Mouse (Mus musculus) forelimb bud, embryonic 11.5 days (tissue): ENCODE results near the gene Cdc42se2.

Source experiments
- DNase-seq: peaks from one replicate; pipeline ENCODE4 v3.0.0-alpha.2; 2012; ENCODE audit warnings: low read depth, low spot score

Cdc42se2 gene

DNA sequence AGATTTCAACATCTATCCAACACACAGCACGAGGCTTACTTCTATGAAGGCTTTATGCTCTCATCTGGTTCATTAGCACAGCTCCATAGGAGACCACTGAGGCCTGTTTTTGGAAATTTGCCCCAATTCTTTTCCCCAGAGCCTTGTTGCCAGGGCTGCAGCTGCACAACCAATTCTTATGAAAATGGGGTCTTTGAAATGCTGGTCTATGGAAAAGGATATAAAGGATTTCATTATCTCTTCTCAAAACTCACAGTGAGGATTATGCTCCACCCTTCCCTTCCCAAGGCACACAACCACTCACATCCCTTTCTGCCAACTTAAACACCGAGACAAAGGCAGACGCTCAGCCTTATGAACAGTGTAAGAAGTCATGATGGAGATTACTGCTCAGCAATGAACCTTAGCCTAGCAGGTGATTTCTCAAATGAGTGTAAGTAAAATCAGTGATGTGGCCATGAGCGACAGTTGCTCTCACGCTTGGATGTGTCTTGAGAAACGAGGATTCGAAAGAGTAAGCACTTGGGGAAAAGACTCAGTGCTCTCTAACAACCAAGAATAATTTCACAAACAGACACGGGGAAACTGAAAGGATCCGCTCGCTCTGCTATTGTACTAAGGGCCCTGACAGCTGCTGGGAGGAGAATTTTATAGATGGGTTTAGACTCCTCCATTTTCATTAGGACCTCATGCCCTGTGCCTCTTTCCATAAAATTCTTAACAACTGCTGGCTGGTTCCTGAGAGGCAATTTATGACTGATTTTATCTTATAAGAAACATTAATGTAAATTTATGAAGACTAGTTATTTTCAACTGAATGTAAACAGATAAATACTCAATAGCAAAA, 33.0 kb downstream of the Cdc42se2 start:
- DNase-seq: no peak

- no peak for DNase-seq
Measured at GRCm38 (mm10) chr11:54751502-54751901, 36.0 kb downstream of the Cdc42se2 start.

DNA sequence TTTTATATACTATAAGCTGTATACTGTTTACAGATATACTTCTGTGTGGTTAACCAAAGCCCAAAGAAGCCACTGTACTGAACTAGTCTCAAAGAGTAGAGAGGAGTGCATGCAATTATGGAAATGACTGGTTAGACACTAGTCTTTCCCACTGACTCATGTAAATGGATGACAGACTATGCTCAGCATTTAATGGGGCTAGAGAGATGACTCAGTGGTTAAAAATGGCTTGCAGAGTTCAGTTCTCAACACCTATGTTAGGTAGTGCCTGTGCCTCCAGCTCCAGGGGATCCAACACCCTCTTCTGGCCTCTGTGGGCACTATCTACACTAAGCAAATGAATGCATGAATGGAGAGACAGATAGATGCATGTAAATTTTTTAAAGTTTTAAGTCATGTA, 38.6 kb downstream of the Cdc42se2 start:
- DNase-seq: no peak

GRCm38 (mm10) chr11:54744231-54744630, 43.2 kb downstream of the Cdc42se2 start:
- DNase-seq: no peak

DNA sequence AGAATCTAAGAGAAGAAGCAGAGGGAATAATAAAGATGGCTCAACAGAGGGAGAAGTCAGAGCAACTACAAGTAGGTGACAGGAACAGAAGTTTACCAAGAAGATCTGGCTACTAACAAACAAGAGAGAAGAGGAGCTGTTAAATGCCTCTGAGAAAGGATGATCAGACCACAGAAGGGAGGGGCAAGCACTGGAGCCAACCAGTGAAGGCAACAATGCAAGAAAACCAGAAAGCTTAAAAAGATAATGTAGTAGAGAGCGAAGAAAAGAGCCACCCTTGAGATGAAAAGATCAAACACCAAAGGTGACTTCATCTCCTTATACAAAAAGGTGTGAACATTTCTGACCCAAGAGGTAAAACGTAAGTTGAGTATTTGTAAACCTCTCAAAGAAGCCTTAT, 46.1 kb downstream of the Cdc42se2 start:
- DNase-seq: no peak

DNA sequence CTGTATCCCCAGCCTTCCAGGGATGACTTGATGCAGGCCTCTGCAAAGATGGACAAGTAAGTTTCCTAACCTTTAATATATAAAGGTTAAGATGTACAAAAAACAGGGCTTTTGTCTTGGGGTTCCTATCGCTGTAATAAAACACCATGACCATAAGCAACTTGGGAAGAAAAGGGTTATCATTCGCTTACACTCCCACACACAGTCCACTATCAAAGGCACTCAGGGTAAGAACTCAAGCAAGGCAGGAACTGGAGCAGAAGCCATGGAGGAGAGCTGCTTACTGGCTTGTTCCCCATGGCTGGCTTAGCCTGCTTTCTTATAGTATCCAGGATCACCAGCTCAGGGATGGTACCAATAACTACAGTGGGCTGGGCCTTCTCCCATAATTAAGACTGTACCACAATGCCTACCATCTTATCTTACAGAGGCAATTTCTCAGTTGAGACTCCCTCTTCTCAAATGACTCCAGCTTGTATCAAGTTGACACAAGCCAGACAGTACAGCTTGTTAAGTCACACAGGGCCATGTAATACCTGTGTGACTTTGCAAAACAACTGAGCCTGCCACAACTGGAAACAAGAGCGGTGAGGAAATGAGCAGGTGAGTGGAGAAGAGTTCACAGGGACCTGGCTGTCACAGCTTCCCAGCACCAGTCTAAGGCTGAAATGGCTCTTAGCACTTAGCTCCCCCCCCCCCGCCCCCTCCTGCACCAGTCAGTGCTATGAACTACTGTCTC, 48.3 kb downstream of the Cdc42se2 start:
- DNase-seq: no peak

DNA sequence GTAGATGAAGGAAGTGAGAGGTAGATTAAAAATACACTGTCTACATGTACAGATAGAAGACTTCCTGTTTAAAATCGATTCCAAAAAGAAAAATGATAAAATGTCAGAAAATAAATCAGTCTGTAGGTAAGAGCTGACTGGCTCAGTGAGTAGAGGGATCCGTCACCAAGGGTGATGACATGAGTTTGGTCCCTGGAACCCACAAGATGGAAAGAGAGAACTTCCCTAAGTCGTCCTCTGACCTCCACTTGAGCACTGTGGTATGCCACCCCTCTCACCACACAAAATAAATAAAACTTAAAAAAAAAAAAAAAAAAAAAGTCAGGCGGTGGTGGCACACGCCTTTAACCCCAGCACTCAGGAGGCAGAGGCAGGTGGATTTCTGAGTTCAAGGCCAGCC, 50.6 kb downstream of the Cdc42se2 start:
- DNase-seq: no peak

- no peak for DNase-seq
Measured at GRCm38 (mm10) chr11:54735114-54735513, 52.4 kb downstream of the Cdc42se2 start.

DNA sequence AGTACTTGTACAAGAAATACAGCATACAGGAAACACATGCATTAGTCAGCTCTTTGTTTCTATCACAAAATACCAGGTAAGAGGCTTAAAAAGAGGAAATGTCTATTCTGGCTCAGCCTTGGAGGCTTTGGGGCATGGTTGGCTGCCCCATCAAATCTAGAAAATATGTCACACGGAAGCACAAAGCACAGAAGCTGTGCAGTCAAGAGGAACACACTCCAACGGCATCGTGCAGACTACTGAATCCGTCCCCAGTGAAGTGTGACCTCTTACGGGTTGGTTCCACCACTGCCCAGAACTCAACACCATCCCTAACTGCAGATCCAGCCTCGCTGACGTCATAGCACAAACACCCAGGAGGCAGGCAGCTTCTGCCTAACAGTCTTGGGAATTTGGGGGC, 53.9 kb downstream of the Cdc42se2 start:
- DNase-seq: no peak

GRCm38 (mm10) chr11:54731367-54731766, 56.1 kb downstream of the Cdc42se2 start:
- no peak for DNase-seq

DNA sequence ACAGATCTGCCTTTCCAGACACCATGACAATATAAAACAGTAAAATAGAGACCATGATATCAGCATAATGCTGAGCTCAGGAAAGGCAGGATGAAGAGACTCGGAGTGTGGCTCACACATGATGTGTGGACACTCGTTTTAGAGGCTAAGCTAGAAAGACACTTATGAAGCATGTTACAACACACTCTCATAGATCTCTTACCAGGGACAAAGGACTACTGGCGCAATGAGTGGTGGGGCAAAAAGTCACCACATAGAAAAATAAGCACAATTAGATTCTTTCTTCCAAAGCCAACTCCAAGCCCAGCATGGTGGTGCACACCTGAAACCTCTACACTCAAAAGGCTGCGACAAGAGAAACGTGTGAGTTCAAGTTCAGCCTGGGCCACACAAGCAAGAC, 56.5 kb downstream of the Cdc42se2 start:
- no peak for DNase-seq

- no peak for DNase-seq
Measured at GRCm38 (mm10) chr11:54729311-54729710, 58.2 kb downstream of the Cdc42se2 start.

- no peak for DNase-seq
Measured at GRCm38 (mm10) chr11:54728371-54728770, 59.1 kb downstream of the Cdc42se2 start.

DNA sequence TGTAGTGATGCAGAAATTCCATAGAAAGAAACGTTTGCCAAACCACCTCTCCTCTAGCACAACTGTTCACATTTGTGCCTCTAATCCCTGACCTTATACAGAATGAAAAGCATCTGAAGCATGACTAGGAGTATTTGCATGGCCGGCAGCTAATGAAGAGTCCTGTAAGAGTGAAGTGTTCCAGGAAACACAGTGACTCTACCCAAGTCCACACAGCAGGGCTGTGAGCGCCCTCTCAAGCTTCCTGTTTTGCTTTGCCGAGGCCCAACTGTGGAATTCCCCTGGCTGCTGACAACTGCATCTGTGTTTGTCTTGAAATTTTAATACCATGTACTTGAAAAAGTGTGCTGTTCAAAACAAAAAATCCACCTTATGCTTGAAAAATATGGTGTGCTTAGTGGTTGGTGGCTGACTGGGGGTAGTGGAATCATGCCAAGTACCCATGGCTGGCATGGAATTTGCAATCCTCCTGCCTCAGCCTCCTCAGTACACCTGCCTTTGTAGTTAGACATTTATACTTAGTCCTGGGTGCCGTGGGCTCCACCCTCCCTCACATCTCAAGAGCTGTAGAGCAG, 60.1 kb downstream of the Cdc42se2 start:
- DNase-seq: no peak

DNA sequence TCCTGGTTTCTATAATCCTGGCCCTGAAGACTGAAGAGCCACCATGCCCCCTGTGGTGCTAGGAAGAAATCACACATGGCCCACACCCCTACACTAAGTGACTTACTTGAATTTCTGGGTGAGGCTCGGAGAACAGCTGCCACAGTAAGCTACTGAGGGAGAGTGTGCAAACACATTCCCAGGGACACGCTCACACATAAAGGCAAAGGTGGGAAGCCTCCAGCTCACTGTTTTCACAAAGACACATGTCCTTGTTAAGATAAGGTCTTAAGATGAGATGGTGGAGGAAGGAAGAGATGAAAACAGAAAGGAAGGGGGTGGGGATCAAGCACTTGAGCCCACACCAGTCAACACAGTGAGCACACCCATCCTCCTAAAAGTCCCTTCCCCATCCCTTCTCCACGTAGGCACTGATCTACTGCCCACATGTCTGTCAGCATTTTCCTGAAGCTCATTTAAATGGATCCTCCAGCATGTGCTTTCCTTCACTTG, 60.9 kb downstream of the Cdc42se2 start:
- no peak for DNase-seq

- no peak for DNase-seq
Measured at GRCm38 (mm10) chr11:54724353-54725034, 63.0 kb downstream of the Cdc42se2 start.

DNA sequence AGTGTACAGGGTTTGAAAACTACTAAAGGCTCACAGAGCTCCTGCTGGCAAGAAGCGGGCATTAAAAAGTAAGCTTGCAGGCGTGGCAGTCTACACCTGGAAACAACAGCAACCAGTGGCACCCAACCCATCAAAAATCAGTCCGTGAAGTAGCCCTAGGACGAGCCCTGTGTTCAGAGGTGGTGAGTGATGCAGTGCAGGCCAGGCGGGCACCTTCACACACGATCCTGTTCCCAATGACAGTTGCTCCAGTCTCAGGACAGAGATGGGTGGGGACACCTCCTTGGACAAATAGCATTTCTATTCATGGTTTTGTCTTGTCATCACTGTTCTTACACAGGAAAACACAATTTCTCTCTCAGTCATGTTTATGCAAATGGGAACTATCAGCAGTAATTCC, 65.4 kb downstream of the Cdc42se2 start:
- no peak for DNase-seq

GRCm38 (mm10) chr11:54718601-54719000, 68.9 kb downstream of the Cdc42se2 start:
- no peak for DNase-seq

GRCm38 (mm10) chr11:54717893-54718292, 69.6 kb downstream of the Cdc42se2 start:
- no peak for DNase-seq

- no peak for DNase-seq
Measured at GRCm38 (mm10) chr11:54712849-54713248, 74.6 kb downstream of the Cdc42se2 start.

DNA sequence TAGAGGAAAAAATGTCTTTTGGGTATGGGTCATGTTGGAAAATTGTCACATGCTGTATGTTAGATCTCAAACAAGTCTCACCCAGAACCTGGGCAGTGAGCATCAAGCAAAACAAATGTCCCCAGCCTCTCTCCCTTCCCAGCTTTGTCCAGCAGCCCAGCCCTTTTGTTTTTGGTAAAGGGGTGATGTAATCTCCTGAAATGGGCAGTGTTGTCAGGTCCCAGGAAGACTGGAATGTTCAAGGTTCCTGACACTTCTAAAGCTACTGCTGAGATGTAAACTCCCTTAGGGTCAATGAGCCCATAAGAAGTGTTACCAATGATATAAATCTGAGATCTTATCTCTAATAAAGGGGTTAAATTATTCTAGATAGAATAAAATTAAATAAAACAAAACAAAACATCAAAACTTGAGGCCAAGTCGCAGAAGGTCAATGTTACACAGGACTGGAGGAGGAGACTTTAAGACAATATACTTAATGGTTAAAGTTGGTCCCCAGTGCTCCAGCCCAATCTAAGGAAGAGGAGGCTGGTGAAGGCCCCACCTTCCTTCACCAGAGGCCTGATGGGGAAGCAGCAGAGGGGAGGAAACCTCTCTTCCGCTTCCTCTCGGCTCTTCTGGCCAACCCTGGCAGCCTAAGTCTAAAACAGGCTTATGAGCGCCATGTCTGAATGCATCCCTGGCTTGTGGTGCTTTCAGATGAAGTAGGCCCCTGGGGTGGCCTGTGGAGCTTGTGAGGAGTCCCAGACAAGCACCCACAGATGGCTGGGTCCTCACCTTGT, 76.8 kb downstream of the Cdc42se2 start:
- no peak for DNase-seq
